Mouse (Mus musculus): ENCODE results near the gene Gm20388.
"Not testable (repeated sequence)": the region's sequence is repeated elsewhere in the genome, so short reads cannot be mapped to it uniquely, and the experiment has no call there.

Gene Gm20388

DNA sequence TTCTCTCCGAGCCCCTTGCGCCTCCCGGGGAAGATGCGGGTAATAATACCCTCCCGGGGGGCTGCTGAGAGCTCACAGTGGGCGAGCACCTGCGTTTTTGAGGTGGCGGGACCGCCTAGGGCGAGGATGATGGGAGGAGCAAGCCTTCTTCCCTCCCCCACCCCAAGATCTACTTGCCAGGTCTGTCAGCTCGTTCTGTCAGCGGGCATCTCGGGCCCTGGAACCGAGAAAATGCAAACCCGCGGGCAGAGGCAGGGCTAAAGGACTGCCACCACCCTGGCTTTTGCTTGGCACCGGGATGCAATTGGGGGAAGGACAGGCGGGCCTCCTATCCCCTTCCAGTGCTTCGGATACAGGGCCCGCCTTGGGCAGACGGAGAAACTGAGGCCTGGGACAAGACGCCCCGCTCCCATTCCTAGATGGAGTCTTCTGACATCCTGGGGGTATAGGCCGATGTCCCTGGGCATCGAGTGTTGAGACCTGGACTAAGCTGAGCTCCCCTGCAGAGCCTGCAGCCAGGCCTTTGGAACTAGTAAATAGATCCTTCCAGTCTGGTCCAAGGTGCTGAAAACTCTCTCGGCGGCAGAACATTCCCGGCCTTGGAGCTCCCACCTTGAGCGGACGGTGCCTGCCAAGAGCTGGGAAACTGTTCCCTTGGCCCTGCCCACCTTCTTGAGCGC, 1742.8 kb downstream of the Gm20388 start:
- DNase-seq (ENCODE audit: low spot score) = no peak

DNA sequence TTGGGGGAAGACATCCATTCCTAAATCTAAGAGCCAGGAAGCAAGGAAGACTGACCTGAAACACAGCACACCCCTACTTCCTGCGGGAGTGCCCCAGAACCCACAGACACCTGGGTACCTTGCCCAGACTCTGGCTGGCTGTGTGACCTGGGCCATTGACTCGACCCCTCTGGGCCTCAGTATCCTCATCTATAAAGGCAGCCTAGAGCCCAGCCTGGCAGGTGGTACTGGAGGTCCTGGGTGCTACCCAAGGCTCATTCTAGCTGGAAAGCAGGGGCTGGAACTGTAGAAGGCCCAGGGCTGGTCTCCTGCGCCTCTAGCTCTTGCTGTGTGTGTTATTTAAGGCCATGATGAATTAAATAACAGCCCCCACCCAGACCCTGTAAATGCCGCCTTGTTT, 1743.5 kb downstream of the Gm20388 start:
- no peak for DNase-seq (ENCODE audit: low spot score)

DNA sequence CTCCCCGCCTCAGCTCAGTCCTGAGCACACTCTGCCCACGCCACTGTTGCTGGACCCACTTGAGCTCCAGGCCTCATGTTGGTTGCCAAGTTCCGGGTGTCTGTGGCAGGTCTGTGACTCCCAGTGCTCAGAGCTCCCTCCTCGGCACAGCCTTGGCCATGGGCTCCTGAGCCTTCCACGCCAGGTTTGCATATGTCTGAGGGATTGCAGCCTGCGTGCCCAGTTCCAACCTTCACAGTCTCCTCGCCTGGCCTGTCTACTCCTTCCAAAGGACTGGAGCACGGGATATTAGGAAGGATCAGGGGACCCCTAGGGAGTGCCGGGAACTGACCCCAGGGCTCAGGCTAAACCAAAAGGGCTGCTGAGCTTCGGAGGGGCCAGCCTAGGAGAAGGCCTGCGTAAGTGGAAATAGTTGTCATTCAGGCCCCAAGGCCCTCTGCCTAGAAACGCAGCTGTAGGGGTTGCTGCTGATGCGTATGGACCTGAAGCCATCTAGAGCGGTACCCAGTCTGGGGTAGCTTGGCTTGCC, 1744.4 kb downstream of the Gm20388 start:
- no peak for DNase-seq (ENCODE audit: low spot score)

DNA sequence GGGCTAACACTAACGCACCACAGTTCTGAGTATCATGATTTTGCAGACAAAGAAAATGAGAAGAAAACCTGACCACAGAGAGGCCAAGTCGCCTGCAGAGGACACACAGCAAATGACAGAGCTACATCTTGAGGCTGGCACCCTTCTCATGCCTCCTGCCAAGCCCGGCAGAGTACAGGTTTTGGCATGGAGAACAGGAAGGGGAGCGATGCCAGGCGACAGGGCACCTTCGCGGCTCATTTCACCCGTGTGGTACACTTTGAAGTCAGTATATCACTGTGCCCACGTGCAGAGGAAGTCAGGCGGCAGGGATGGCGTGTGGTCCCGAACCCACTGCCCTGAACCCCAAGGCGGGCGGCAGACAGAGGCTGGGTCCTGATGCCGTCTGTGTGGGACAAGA, 1750.0 kb downstream of the Gm20388 start:
- DNase-seq (ENCODE audit: low spot score) = no peak

DNA sequence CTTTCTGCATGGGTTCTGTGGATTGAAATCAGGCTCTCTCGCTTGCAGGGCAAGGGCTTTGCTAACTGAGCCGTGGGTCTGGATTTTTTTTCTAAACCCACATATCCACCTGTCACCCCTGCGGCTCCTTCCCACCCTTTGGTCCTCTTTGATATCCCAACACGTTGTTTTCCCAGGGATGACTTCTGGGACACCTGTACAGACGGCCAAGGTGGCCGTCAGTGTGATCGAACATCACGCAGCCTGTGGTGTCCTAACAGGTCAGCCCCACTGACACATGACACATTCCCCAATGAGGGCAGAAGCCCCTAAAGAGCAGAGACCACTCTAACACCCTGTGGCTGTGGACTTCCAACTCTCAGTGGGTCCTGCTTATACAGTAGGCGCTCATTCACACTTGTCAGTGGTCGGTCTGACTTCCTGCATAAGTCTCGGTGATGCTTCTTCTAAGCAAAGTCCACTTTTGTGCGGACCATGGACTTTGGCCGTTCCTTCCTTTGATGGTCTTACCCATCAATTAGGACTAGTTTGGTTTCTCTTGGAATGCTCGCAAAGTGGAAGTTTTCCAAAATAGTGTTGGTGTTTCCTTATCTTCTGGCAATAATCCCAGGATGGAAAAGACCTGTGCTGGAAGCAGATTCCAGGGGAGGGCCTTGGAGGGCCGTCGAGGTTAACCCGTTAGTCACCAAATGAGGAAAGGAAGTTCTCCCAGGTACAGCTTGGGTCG, 1751.2 kb downstream of the Gm20388 start:
- no peak for DNase-seq (ENCODE audit: low spot score)

DNA sequence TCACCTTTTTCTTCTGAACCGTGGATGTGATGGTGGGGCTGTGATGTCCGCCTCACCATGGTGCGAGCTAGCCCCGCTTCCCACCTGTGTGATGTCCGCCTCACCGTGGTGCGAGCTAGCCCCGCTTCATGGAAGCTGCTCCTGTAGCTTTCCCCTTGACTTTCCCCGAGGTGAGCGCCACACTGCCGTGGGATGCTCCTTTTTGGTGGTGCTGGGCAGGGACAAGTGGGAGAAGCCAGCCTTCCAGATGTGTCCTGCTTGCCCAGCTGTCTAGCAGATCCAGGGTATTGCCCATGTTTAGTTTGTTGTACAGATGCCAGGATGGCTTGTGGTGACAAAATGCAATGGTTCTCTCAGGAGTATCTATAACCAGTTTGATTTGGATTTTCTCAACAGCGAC, 1752.5 kb downstream of the Gm20388 start:
- DNase-seq (ENCODE audit: low spot score) = no peak

DNA sequence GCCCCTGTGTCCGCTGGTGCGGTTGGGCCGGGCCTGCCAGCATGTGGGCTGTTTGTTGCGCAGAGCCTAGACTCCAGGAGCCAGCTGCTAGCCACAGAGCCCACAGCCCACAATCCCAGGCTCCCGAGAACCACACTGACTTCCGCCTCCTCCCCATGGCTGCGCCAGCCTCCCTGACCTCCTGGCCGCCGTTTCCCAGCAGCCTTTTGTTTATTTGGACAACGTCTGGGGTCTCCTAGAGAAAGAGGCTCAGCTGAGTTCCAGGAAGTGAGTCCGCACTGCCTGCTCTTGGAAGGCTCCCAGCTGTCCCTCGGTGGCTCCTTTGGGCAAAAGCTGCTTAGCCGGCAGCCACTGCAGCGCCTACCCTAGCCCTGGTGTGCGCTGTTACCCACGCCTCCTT, 1754.7 kb downstream of the Gm20388 start:
- peak; percentile 67 for DNase-seq (ENCODE audit: low spot score)

DNA sequence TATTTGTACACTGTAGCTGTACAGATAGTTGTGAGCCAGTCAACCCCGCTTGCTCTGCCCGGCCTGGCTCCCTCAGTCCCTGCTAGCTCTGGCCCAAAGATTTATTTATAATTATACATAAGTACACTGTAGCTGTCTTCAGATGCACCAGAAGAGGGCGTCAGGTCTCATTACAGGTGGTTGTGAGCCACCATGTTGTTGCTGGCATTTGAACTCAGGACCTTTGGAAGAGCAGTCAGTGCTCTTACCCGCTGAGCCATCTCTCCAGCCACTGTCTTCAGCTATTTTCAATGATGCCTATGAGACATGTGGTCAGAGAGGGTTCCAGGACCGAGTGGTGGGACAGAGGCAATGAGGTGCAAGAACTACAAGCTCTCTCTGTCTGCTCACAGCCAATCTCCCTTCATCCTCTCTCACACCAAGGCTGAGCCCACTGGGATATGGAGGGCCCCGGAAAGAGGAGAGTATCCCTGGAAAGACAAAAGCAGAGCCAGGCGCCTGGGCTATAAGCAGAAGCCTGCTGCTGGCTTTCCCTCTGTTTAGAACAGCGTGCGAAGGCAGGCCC, 1757.4 kb downstream of the Gm20388 start:
- DNase-seq (ENCODE audit: low spot score) = not testable (repeated sequence)

DNA sequence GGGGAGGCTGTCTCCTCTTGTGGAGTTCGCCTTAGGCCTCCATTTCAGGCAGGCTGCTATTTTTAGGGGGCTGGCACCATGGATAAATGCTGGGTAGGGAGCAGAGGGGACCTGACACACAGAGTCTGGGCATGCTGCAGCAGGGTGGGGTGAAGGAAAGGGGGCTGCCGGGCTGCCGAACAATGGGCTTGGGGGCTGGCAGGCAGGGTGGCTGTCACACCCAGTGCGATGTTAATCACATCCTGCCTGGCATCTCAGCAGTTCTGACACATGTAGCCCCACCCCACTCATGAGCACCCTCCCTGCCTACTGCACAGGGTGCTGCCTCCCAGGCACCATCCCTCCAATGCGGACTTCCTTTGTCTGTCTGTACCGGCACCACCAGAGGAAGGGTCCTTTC, 1757.9 kb downstream of the Gm20388 start:
- no peak for DNase-seq (ENCODE audit: low spot score)

DNA sequence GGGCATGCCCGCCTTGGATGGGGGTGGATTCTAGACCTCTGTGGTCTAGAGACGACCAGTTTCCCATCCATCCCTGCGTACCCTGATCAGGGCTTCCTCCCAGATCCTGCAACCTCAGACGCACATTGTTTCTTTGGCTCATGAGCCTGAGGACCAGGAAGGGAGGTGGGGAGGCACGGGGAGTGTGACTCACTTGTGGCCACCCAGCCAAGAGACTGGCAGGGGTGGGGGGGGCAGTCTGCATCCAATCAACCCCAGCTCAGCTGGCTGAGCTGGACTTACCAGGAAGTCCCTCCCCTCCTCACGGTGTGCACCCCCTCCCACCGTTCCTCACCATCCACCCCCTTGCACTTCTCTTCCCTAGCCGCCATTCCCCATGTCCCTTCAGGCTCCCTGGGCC, 1758.6 kb downstream of the Gm20388 start:
- no peak for DNase-seq (ENCODE audit: low spot score)

DNA sequence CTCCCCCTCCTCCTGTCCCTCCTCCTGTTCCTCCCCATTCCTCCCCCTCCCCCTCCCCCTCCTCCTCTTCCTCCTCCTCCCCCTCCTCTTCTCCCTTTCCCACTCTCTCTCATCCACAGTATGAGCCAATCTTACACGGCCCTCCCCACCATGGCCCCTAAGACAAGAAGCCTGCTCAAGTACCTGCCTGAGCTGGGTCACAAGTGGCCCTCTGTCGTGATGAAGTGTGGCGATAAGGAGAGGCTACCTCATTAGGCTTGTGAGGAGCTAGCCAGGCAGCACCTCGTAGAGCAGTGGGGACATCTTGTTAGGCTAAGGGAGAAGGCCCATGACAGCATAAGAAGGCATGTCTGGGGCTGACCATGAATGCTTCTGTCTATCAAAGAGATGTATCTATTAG, 1762.5 kb downstream of the Gm20388 start:
- no peak for DNase-seq (ENCODE audit: low spot score)

DNA sequence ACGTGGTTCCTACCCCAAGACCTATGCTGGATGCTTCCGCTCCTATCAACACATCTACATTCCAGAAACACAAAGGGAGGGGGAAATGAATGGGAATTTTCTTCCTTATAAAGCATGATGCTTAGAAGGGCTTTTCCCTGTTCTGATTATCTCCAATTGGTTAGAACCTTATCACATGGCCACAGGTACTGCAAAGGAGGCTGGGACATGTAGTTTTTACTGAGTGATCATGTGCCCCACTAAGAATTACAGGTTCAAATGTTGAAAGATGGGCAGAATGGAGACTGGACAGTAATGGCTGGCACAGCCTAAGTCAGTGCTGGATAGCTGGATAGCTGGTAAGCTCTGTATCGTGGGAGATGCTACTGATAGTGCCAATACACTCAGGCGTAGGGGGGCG, 1763.3 kb downstream of the Gm20388 start:
- no peak for DNase-seq (ENCODE audit: low spot score)

DNA sequence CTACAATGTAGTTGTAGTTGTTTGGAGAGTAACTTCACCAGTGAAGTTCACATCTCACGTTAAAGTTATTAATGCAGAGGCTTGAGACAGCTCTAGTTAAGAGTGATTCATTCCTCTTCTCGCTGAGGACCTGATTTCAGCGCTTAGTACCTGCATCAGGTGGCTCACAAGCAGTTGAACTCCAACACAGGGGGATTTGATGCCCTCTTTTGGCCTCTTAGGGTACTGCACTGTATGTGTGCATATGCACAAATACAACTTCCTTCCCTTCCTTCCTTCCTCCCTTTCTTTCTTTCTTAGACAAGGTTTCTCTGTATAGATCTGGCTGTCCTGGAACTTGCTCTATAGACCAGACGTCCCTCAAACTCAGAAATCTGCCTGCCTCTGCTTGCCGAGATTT, 1763.9 kb downstream of the Gm20388 start:
- DNase-seq (ENCODE audit: low spot score) = no peak

DNA sequence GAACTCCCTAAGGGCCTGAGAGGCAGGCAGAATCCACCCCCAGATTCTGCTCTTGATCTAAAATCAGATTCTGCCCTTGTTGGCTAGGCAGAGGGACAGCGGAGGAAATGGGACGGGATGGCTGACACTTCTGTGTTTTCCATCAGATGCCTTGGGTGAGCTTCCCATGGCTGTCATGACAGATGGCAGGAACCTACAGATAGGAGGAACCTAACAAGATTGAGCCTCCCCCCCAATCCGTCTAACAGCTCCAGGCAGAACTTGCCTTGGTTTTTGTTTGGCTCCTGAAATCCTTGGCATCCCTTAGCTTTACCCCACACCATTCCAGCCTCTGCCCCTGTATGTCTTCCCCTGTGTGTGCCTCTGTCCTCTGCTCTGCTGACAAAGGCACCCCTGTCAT, 1764.5 kb downstream of the Gm20388 start:
- no peak for DNase-seq (ENCODE audit: low spot score)

DNA sequence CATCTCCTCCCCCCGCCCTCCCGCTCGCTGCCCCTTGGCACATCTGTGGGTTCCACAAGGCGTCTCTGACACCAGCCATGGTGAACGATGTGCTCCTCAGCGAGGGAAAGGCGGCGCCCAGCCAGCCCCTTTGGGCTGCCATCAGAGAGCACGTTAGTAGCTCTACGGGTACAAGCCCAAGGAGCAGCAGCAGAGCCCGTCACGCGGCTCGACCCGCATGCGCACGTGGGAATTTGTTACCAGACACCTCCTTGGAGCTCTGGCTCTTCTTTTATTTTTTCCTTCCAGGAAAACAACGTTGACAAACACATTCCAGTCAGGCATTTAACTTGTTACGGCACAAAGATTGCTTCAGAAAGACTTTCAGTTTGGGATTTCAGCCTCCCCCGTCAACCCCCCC, 1765.1 kb downstream of the Gm20388 start:
- DNase-seq (ENCODE audit: low spot score) = peak; percentile 62

DNA sequence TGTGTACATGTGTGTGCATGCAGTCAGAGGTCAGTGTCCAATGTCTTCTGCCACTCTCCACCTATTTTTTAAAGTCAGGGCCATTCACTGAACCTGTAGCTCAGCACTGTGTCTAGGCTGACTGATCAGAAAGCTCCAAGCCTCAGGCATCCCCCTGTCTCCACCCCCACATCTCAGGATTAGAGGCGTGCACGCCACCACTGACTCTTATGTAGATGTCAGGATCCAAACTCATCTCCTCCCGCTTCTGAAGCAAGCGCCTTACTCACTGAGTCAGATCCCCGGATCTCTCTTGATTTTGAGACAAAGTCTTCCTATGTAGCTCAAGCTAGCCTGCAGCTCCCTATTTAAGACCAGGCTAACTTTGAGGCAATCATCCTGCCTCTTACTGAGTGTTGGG, 1768.1 kb downstream of the Gm20388 start:
- no peak for DNase-seq (ENCODE audit: low spot score)

DNA sequence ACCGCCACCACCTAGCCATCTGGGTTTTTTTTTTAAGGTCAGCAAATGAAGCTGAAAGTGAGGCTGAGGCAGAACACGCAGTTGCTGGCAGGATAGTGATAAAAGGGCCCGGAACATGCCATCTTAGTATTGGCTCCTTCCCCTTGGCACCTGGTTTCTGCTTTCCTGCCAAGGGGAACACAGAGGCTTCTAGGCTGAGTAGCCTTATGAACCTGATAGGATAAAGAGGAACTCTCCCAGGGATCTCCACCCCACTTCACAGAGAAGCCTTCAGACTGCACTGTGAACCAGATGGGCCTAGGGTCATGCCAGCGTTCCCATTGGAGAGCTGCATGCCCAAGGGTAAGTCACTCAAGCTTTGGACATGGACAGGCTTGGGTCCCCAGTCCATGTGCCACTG, 1770.3 kb downstream of the Gm20388 start:
- no peak for DNase-seq (ENCODE audit: low spot score)

DNA sequence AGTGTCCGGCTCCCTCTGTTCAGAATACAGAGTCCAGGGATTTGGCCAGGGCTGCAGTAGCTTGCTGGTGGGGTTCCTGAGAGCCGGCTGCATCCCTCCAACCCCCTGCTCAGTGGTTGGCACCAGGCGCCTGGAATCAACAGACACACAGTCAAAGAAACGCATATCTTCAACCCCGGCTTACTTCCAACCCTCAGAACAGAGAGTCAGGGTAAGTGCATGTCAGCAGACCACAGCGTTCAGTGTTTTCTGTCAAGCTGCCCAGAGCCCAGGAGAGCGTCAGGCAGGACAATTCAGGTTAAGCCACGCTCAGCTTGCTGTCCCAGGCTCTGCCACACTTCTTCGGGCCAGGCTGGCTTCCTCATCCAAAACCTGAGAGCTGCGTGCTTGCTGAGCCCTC, 1770.8 kb downstream of the Gm20388 start:
- DNase-seq (ENCODE audit: low spot score) = no peak

DNA sequence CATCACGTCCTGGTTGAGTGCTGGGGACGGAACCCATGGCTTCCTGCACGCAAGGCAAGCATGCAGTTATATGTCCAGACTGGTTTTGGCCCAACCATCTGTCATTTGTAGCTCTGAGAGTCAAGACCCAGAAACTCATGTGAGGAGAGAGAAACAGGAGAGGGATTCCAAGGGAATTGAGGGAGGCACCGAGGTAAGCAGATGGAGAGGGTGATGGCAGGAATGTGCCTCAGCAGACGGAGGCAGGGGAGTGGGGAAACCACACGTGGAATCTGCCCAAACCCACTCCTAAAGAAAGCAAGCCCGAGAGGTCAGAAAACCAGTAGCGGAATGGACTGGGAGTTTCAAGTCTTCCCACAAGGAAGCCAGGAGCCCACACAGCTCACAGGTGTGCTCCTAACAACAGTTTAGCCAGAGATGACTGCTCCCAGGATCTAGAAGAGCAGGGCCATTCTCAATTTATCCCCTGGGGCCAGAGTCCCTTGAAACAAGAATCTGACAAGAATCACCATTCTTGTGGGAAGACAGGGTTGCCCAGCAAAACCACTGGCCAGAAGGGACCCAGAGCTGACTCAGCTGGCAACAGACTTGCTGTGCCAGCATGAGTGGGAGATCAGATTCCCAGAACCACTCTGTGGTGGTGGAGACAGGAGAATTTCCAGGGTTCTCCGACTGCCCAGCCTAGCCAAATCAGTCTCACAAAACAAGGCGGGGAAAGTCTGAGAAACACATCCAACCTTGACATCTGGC, 1772.6 kb downstream of the Gm20388 start:
- no peak for DNase-seq (ENCODE audit: low spot score)

DNA sequence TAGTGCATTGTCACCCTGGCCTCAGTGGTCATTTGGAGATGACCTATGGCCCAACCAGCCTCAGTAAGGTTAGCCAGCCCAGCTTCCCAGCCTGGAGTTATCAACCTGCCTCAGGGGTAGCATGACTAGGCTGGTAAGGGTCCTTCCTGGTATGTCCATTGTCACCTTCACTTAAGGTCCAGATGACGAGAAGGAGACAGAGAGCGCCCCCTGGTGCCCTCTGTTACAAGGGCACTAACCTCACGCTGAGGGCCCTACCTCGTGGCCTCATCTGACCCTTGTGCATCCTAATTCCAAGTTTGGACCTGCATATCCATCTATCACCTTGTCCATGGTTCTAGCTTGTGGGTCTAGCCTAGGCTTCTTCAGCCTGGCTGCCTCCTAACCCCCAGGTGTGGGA, 1774.8 kb downstream of the Gm20388 start:
- peak; percentile 57 for DNase-seq (ENCODE audit: low spot score)

DNA sequence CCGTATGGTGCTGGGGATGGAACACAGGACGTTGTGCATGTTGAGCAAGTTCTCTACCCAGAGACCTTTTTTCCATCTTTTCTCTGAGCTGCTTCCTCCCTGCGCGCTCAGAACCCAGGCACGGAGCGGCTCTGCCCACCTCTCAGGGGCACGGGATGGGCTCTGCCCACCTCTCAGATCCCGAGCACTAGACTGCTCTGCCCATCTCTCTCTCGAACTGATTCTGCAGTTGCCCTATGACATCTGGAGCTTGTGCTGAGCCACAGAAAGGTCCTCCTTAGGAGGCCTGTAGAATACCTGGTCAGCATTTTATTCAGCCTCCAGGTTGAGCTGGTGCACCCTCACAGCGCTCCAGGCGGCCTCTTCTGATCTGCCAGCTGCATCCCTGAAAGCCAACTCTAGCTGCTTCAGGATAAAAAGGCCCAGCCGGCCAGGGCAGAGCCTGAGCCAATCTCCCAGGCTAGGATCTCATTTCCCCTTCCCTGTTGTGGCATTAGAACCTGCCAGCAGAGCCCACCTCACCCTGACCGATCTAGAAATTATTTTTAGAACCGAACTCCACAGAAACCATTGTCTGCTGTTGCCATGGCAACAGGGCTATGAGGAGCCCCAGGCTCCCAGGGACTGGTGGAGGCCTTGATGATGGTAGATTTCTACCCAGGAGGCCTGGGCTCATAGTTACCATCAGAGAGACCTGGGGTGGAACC, 1777.0 kb downstream of the Gm20388 start:
- DNase-seq (ENCODE audit: low spot score) = no peak

DNA sequence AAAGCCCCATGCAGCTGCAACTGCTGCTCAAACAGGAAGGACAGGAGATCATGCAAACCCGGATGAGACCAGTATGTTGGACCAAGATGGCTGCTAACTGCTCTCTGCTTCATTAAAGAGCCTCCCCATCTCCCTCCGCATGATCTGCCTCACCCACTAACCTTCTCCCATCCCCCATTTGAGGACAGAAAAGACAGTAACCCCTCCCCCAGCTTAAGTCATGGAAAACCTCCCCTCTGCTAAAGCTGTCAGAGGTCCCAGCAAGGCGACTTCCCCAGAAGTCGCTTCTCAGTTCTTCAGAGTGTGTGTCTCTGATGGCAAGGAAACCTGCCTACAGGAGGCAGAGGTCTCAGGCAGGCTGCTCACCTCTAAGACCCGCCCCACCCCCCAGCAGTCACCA, 1777.9 kb downstream of the Gm20388 start:
- no peak for DNase-seq (ENCODE audit: low spot score)
